Mouse (Mus musculus) kidney, postnatal 0 days (tissue): ENCODE measurements around the gene Ptprn. TPM values are rescaled to one million over a fixed set of nuclear protein-coding genes. Genes with fewer than 3 reads are reported as not detected.

Experiments used
- ATAC-seq: fragments of 200-750 bp; cut with Nextera tagmentation; replicated peaks from 2 replicates; pipeline ENCODE4 v1.8.0; 2017; ENCODE audit warnings: low read depth, moderate number of reproducible peaks, moderate TSS enrichment, moderate library complexity; ENCODE audit not compliant: low FRiP score
- DNase-seq: peaks from one replicate; pipeline ENCODE4 v3.0.0-alpha.2; 2016; ENCODE audit warnings: low spot score
- H3K27ac ChIP-seq: fragments of 300-500 bp; sonication (generic); 2 replicates; pipeline ENCODE4 v1.5.1; 2014; ENCODE audit warnings: mild to moderate bottlenecking
- H3K27me3 ChIP-seq: fragments of 300-500 bp; sonication (generic); 2 replicates; pipeline ENCODE4 v1.6.1; 2014; ENCODE audit warnings: low read length, mixed read lengths; ENCODE audit not compliant: insufficient read depth
- H3K36me3 ChIP-seq: fragments of 300-500 bp; sonication (generic); 2 replicates; pipeline ENCODE4 v1.6.1; 2014; ENCODE audit warnings: low read length, mixed read lengths; ENCODE audit not compliant: insufficient read depth
- H3K4me1 ChIP-seq: fragments of 300-500 bp; sonication (generic); replicated peaks from 2 replicates; pipeline ENCODE4 v1.6.1; 2014; ENCODE audit warnings: antibody characterized with exemption, low read length, mixed read lengths; ENCODE audit not compliant: insufficient read depth
- H3K4me2 ChIP-seq: fragments of 300-500 bp; sonication (generic); 2 replicates; pipeline ENCODE4 v1.6.1; 2014; ENCODE audit warnings: mild to moderate bottlenecking, low read length, moderate library complexity, mixed read lengths
- H3K4me3 ChIP-seq: fragments of 300-500 bp; sonication (generic); replicated peaks from 2 replicates; pipeline ENCODE4 v1.5.1; 2014; ENCODE audit warnings: low read depth, low read length
- H3K9ac ChIP-seq: fragments of 300-500 bp; sonication (generic); 2 replicates; pipeline ENCODE4 v1.6.1; 2014; ENCODE audit warnings: low read depth, low read length
- H3K9me3 ChIP-seq: fragments of 300-500 bp; sonication (generic); replicated peaks from 2 replicates; pipeline ENCODE4 v1.6.1; 2016; ENCODE audit warnings: low read length, inconsistent platforms, mixed read lengths
- CTCF ChIP-seq: IDR thresholded peaks from 2 replicates; pipeline ENCODE4 v1.5.1; 2016; ENCODE audit warnings: antibody characterized with exemption, low read depth, mild to moderate bottlenecking, moderate library complexity
- WGBS: fragments of 180-500 bp; shearing (Covaris S2); extraction: QIAGEN DNeasy Blood & Tissue Kit; methylation state at CpG from one replicate; pipeline ENCODE4 v1.1.7; 2014; 5-methylcytosine and 5-hydroxymethylcytosine counted together
- polyA plus RNA-seq: library from polyadenylated mRNA; unstranded; fragments of >200 nt; fragmentation: Nextera tagmentation; extraction: Ambion mirVana; gene quantifications from 2 replicates; pipeline ENCODE4 v1.2.1, GENCODE M21; 2015

The Ptprn gene
- 0.08 and 0.13 TPM in 2 replicates for polyA plus RNA-seq

DNA sequence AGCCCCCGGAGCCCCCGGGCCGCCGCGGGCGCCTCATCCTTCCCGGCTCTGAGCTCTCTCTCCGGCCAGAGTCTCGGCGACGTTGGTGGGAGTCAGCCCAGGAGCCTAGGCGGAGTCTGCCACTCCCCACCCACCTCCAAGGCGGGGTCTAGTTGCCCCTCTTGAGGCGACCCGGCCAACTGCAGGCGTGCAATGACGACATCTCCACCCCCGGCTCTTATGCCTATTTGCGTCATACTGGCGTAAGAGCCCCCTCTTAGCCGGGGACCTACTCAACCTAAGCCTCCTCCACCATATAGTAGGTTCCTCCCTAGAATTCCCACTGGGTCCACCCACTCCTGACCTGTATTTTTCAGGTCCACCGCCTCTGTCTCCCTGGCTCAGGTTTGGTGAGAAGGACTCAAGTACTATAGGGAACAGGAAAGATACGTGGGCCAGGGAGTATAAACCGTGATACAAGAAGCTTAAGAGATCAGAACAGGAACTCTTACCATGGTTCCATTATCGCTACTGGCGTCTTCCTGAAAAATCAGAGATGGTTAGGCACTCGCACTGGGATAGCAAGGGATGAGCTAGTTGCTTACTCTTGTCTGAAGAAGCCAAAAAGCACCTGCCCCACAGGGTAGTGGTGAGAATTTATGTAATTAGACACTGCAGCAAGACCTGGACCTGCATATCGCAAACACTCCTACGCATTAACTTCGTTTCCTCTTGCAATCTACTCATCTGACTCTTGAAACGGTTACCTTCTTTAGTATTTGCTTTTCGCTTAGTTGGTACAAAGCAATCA is at the start of gene Ptprn:
TSS of gene Ptprn (minus strand) at position 412 of the 790 bp plus-strand sequence.
- H3K9ac ChIP-seq = no peak within 1 kb of the TSS
- no peak within 1 kb of the TSS for H3K4me2 ChIP-seq
- ATAC-seq (no peak), DNase-seq (no peak)
- H3K27ac ChIP-seq = no peak within 1 kb of the TSS
- no peaks in the 10 kb centered on the region for H3K4me1 ChIP-seq
- no peak for TF ChIP-seq CTCF
- 11% methylated on average over 32 of the region's 32 CpGs for WGBS
- no peaks in the 10 kb centered on the region for H3K9me3 ChIP-seq
- H3K36me3 ChIP-seq = no peaks in the 10 kb centered on the region
- H3K27me3 ChIP-seq = peaks cover 18% of the 10 kb centered on the region
- H3K4me3 ChIP-seq = no peak within 1 kb of the TSS

DNA sequence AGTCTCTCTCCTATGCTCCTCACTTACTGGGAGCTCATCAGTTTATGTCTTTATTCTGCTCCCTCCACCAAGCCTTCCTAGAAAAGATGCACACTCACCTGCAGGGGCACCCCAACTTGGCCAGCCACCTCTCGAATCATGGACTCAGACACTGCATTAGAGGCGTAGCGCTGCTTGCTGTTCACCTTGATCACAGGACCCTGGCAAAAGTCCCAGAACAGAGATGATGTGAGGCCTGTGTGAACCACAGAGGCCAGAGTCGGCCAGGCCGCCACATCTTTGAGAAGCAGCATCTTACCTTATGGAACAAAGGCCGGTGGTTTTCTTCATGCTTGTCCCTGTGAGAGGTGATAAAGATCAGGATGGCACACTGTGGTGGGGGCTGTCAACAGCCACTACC is 47.4 kb upstream of the Ptprn start:
- Histone ChIP-seq H3K4me1 (peaks cover 6% of the 10 kb centered on the region; the same call in 1 of the 2 replicates), H3K4me2 (no peak overlapping the region), H3K27ac (no peak overlapping the region), H3K4me3 (no peak overlapping the region), H3K9ac (no peak overlapping the region), H3K36me3 (peaks cover 61% of the 10 kb centered on the region), H3K9me3 (no peaks in the 10 kb centered on the region), H3K27me3 (no peaks in the 10 kb centered on the region)
- ATAC-seq = no peak
- TF ChIP-seq CTCF = no peak
- WGBS = 94% methylated on average over 6 of the region's 6 CpGs
- no peak for DNase-seq

DNA sequence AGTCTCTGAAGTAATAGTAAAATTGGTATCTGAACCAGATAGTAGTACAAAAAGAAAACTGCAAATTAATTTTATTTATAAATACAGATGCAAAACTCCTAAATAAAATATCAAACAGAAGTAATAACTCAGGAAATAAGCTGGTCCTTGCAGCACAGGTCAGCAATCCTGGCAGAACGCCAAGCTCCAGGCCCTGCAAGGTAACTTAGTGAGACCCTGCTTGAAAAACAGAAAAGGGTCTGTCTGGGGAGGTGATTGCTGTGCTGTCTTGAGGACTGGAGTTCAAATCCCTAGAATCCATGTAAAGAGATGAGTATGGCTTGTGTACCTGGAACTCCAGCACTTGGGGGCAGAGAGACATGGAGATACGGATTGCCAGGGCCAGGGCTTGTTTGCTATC is 40.4 kb upstream of the Ptprn start:
- 78% methylated on average over 2 of the region's 2 CpGs for WGBS
- no peaks in the 10 kb centered on the region for H3K9me3 ChIP-seq
- no peak overlapping the region for H3K4me3 ChIP-seq
- no peak for DNase-seq
- peaks cover 23% of the 10 kb centered on the region; the same call in 1 of the 2 replicates for H3K36me3 ChIP-seq
- no peak overlapping the region for H3K9ac ChIP-seq
- no peak overlapping the region for H3K4me2 ChIP-seq
- no peak overlapping the region for H3K27ac ChIP-seq
- TF ChIP-seq CTCF = no peak
- ATAC-seq = no peak
- no peaks in the 10 kb centered on the region for H3K4me1 ChIP-seq
- H3K27me3 ChIP-seq = no peaks in the 10 kb centered on the region

DNA sequence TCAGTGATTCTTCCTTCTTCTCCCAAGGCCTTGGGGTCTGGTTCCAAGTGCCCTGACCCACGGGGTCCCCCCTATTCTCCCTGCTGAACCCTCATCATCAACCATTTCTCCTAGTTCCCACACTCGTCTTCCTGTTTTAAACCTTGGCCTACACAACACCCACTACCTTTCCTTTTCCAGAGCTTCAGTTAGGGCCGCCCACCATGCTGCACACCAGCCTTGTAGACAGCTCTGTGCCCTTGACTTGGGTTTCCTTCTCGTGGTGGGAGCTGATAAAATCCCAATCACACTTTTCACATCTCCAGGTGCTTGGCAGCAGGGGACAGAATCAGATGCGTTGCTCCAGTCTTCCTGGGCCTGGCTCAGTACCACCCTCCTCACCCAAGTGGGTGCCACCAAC is 30.0 kb upstream of the Ptprn start:
- DNase-seq (no peak), ATAC-seq (no peak)
- Histone ChIP-seq H3K9me3 (no peaks in the 10 kb centered on the region), H3K4me1 (0 out of 2 replicates have a peak, but pooled peaks cover 4% of the 10 kb centered on the region), H3K4me3 (no peak overlapping the region), H3K4me2 (no peak overlapping the region), H3K9ac (no peak overlapping the region), H3K27me3 (no peaks in the 10 kb centered on the region), H3K27ac (no peak overlapping the region), H3K36me3 (no peaks in the 10 kb centered on the region)
- no peak for TF ChIP-seq CTCF
- 79% methylated on average over 5 of the region's 5 CpGs for WGBS

DNA sequence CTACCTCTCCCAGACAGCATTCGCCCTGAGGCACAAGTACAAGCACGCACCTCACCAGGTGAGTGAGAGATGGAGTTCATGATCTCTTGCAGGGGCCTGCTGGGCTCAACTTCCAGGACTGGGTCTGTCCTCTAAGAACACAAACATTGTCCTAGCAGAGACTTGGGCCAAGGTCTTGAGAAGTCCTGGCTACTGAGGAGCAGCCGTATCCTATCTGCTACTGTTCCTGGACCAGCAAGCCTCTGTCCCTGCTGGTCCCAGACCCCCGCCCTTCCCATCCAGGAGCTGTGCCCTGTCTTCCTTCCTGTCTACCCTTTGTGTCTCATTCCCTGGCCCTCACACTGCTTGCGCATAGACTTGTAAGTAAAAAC is 29.0 kb upstream of the Ptprn start:
- Histone ChIP-seq H3K4me1 (0 out of 2 replicates have a peak, but pooled peaks cover 4% of the 10 kb centered on the region), H3K27ac (peak overlapping the region; percentile 65), H3K27me3 (no peaks in the 10 kb centered on the region), H3K9ac (no peak overlapping the region), H3K36me3 (no peaks in the 10 kb centered on the region), H3K9me3 (no peaks in the 10 kb centered on the region), H3K4me2 (no peak overlapping the region), H3K4me3 (no peak overlapping the region)
- WGBS = 77% methylated on average over 5 of the region's 5 CpGs
- ATAC-seq (no peak), DNase-seq (peak; percentile 5)
- TF ChIP-seq CTCF = no peak

DNA sequence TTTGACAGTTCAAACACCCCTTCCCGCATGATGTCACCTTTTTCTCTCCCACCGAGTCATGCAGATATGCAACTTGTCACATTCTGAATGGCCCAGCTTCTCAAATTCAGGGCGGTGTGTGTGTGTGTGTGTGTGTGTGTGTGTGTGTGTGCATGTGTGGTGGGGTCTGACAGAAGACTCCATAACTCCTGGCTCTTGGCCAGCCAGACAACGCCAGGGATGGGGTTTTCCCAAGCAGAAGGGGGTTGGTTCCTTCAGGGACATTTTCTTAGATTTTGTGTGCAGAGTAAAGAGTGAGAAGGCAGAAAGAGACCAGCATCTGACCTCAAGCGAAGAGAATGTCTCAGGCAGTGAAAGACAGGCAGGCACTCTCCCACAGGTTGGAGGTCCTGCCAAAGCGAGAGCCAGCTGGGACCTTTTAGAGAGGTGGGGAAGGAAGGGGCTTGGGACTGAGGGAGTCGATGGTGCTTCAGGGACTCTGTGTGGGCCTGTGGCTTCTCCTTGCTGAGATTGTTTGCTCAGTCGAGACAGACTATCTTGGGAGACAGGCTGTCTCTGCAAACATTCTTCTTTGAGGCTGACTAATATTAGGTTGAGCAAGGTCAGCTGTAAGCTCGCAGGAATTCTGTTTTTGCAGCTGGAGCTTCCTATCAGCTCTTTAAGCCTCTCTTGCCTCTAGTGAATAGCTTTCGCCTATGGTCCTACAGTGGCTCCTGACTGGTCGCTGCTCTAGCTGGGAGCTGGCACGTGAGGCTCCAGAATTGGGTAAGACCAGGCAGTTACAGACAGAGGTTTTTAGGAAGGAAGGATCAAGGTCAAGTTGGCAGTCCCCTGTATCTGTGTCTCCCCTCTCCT is 28.4 kb upstream of the Ptprn start:
- DNase-seq = peak; percentile 76
- Histone ChIP-seq H3K27ac (peak overlapping the region; percentile 65), H3K4me1 (0 out of 2 replicates have a peak, but pooled peaks cover 4% of the 10 kb centered on the region), H3K4me2 (no peak overlapping the region), H3K27me3 (no peaks in the 10 kb centered on the region), H3K9ac (no peak overlapping the region), H3K9me3 (no peaks in the 10 kb centered on the region), H3K4me3 (no peak overlapping the region), H3K36me3 (no peaks in the 10 kb centered on the region)
- ATAC-seq = 0 out of 2 replicates have a peak, but pooled peaks have one; percentile 36
- WGBS = 28% methylated on average over 12 of the region's 12 CpGs
- no peak for TF ChIP-seq CTCF
